Mouse (Mus musculus) cortical plate, adult 2 months (tissue): ENCODE data around the gene Ceacam10.

Experiments
- CTCF ChIP-seq: fragments of 200-500 bp; IDR thresholded peaks from 2 replicates; pipeline ENCODE4 v1.5.1; 2011; ENCODE audit warnings: mild to moderate bottlenecking, control low read depth, low read length; ENCODE audit not compliant: insufficient read depth; ENCODE audit errors: extremely low read depth
- POLR2A ChIP-seq: fragments of 200-500 bp; IDR thresholded peaks from 2 replicates; pipeline ENCODE4 v1.6.1; 2011; ENCODE audit warnings: mild to moderate bottlenecking, low read length, control low read depth; ENCODE audit not compliant: insufficient read depth; ENCODE audit errors: extremely low read depth

GRCm38 (mm10) chr7:24771361-24771760 lies 5.6 kb upstream of the Ceacam10 start:
- TF ChIP-seq POLR2A (no peak), CTCF (no peak)
